Mouse (Mus musculus): ENCODE measurements around the gene 2310046K23Rik. TPM values are rescaled to one million over a fixed set of nuclear protein-coding genes. Genes with fewer than 3 reads are reported as not detected.
"Not testable (repeated sequence)": the region's sequence is repeated elsewhere in the genome, so short reads cannot be mapped to it uniquely, and the experiment has no call there.

The 2310046K23Rik gene
- total and polyA plus RNA-seq, 2 experiments from 2014 or later = not detected

GRCm38 (mm10) chr3:92568752-92569151 lies 34.4 kb upstream of the 2310046K23Rik start:
- Histone ChIP-seq H3K4me3 (ENCODE audit: low read depth, low read length) (no peak overlapping the region), H3K4me1 (ENCODE audit: insufficient read depth) (no peaks in the 10 kb centered on the region)
- WGBS = 92% methylated on average over 2 of the region's 2 CpGs

GRCm38 (mm10) chr3:92565418-92565817 lies 31.1 kb upstream of the 2310046K23Rik start:
- Histone ChIP-seq H3K9ac (no peak overlapping the region), H3K4me3 (ENCODE audit: low read depth, low read length) (no peak overlapping the region), H3K27me3 (ENCODE audit: insufficient read depth, low read length) (no peaks in the 10 kb centered on the region), H3K36me3 (ENCODE audit: insufficient read depth) (no peaks in the 10 kb centered on the region), H3K9me3 (ENCODE audit: low read length) (no peaks in the 10 kb centered on the region), H3K4me1 (ENCODE audit: insufficient read depth) (no peaks in the 10 kb centered on the region), H3K27ac (ENCODE audit: low read depth, low read length) (no peak overlapping the region), H3K4me2 (ENCODE audit: low read depth) (no peak overlapping the region)
- peak; percentile 24; the same call in 1 of the 2 replicates for TF ChIP-seq CTCF (IDR thresholded peaks at IDR 0.05; ENCODE audit: low read depth)
- ATAC-seq (no peak), DNase-seq (peak; percentile 18)

More at GRCm38 (mm10) chr3:92568752-92569151, 34.4 kb upstream of the 2310046K23Rik start:
- H3K36me3 ChIP-seq (ENCODE audit: insufficient read depth) = no peaks in the 10 kb centered on the region
- H3K9me3 ChIP-seq (ENCODE audit: low read length) = no peaks in the 10 kb centered on the region
- no peak overlapping the region for H3K9ac ChIP-seq
- H3K27me3 ChIP-seq (ENCODE audit: insufficient read depth, low read length) = no peaks in the 10 kb centered on the region
- TF ChIP-seq CTCF (IDR thresholded peaks at IDR 0.05; ENCODE audit: low read depth) = no peak
- no peak for ATAC-seq
- no peak overlapping the region for H3K27ac ChIP-seq (ENCODE audit: low read depth, low read length)
- H3K4me2 ChIP-seq (ENCODE audit: low read depth) = no peak overlapping the region
- no peak for DNase-seq

DNA sequence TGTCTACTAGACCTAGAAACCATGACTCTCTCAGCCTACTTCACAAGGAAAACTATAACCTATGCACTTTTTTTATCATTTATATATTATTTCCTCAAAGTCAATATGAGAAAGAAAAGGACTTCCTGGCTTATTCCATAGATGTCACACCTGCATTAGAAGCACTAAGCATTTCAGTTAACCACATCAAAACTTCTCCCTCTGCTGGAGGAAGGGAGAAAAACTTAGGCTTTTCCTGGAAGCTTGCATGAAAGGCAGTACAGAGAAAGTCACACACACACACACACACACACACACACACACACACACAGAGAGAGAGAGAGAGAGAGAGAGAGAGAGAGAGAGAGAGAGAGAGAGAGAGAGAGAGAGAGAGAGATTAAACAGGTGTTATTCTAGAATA lies 22.0 kb downstream of the 2310046K23Rik start:
- no peaks in the 10 kb centered on the region for H3K4me1 ChIP-seq (ENCODE audit: insufficient read depth)
- DNase-seq (no peak), ATAC-seq (no peak)

GRCm38 (mm10) chr3:92510786-92511185 lies 23.5 kb downstream of the 2310046K23Rik start:
- Histone ChIP-seq H3K36me3 (ENCODE audit: insufficient read depth) (no peaks in the 10 kb centered on the region), H3K27me3 (ENCODE audit: insufficient read depth, low read length) (no peaks in the 10 kb centered on the region), H3K9ac (no peak overlapping the region), H3K4me2 (ENCODE audit: low read depth) (no peak overlapping the region), H3K4me3 (ENCODE audit: low read depth, low read length) (no peak overlapping the region), H3K27ac (ENCODE audit: low read depth, low read length) (no peak overlapping the region), H3K9me3 (ENCODE audit: low read length) (no peaks in the 10 kb centered on the region), H3K4me1 (ENCODE audit: insufficient read depth) (no peaks in the 10 kb centered on the region)
- ATAC-seq (peak; percentile 42; the same call in 1 of the 2 replicates), DNase-seq (no peak)
- TF ChIP-seq CTCF (IDR thresholded peaks at IDR 0.05; ENCODE audit: low read depth) = peak; percentile 52

More for the DNA sequence above, 22.0 kb downstream of the 2310046K23Rik start:
- no peaks in the 10 kb centered on the region for H3K36me3 ChIP-seq (ENCODE audit: insufficient read depth)
- no peak overlapping the region for H3K27ac ChIP-seq (ENCODE audit: low read depth, low read length)
- TF ChIP-seq CTCF (IDR thresholded peaks at IDR 0.05; ENCODE audit: low read depth) = peak; percentile 44
- H3K4me2 ChIP-seq (ENCODE audit: low read depth) = no peak overlapping the region
- H3K27me3 ChIP-seq (ENCODE audit: insufficient read depth, low read length) = no peaks in the 10 kb centered on the region
- H3K4me3 ChIP-seq (ENCODE audit: low read depth, low read length) = no peak overlapping the region
- H3K9me3 ChIP-seq (ENCODE audit: low read length) = no peaks in the 10 kb centered on the region
- H3K9ac ChIP-seq = no peak overlapping the region

DNA sequence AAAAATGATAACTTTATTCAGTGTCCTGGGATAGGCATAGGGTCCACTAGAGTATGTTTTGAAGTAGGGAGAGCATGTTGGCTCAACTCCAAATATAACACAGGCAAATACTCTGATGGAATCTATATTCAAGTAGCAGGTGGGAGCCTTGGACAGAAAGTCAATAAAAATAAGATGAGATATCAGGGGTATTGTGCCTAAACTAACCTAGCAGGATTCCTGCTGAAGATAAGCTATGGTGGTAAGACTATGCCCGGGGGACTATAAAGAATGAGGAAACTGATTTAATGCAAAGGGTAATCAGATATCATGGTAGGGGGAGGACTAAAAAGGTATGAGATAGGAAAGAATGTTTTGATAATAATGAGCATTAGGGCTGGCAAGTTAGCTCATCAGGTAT lies 26.1 kb downstream of the 2310046K23Rik start:
- ATAC-seq (no peak), DNase-seq (no peak)
- WGBS = 97% methylated on average over 1 of the region's 1 CpGs

GRCm38 (mm10) chr3:92503528-92503927 lies 30.8 kb downstream of the 2310046K23Rik start:
- no peak overlapping the region for H3K9ac ChIP-seq
- H3K36me3 ChIP-seq (ENCODE audit: insufficient read depth) = no peaks in the 10 kb centered on the region
- H3K27me3 ChIP-seq (ENCODE audit: insufficient read depth, low read length) = no peaks in the 10 kb centered on the region
- no peak for TF ChIP-seq CTCF (IDR thresholded peaks at IDR 0.05; ENCODE audit: low read depth)
- H3K4me2 ChIP-seq (ENCODE audit: low read depth) = no peak overlapping the region
- DNase-seq (no peak), ATAC-seq (no peak)
- H3K9me3 ChIP-seq (ENCODE audit: low read length) = no peaks in the 10 kb centered on the region
- H3K4me1 ChIP-seq (ENCODE audit: insufficient read depth) = no peaks in the 10 kb centered on the region
- no peak overlapping the region for H3K4me3 ChIP-seq (ENCODE audit: low read depth, low read length)
- H3K27ac ChIP-seq (ENCODE audit: low read depth, low read length) = no peak overlapping the region

More for the DNA sequence above, 26.1 kb downstream of the 2310046K23Rik start:
- TF ChIP-seq CTCF (IDR thresholded peaks at IDR 0.05; ENCODE audit: low read depth) = no peak
- no peaks in the 10 kb centered on the region for H3K36me3 ChIP-seq (ENCODE audit: insufficient read depth)
- H3K9me3 ChIP-seq (ENCODE audit: low read length) = no peaks in the 10 kb centered on the region
- H3K4me3 ChIP-seq (ENCODE audit: low read depth, low read length) = no peak overlapping the region
- no peak overlapping the region for H3K9ac ChIP-seq
- no peak overlapping the region for H3K27ac ChIP-seq (ENCODE audit: low read depth, low read length)
- H3K27me3 ChIP-seq (ENCODE audit: insufficient read depth, low read length) = no peaks in the 10 kb centered on the region
- H3K4me2 ChIP-seq (ENCODE audit: low read depth) = no peak overlapping the region
- no peaks in the 10 kb centered on the region for H3K4me1 ChIP-seq (ENCODE audit: insufficient read depth)

GRCm38 (mm10) chr3:92500393-92500792 lies 33.9 kb downstream of the 2310046K23Rik start, which contains the start of gene Sprr4:
Gene Sprr4 (minus strand): TSS chr3:92500493.
- Histone ChIP-seq H3K36me3 (ENCODE audit: insufficient read depth) (no peaks in the 10 kb centered on the region), H3K4me3 (ENCODE audit: low read depth, low read length) (no peak within 1 kb of the TSS), H3K9me3 (ENCODE audit: low read length) (no peaks in the 10 kb centered on the region), H3K4me2 (ENCODE audit: low read depth) (no peak within 1 kb of the TSS), H3K9ac (no peak within 1 kb of the TSS), H3K27ac (ENCODE audit: low read depth, low read length) (no peak within 1 kb of the TSS), H3K4me1 (ENCODE audit: insufficient read depth) (no peaks in the 10 kb centered on the region), H3K27me3 (ENCODE audit: insufficient read depth, low read length) (no peaks in the 10 kb centered on the region)
- ATAC-seq = no peak
- DNase-seq = no peak
- 87% methylated on average over 1 of the region's 1 CpGs for WGBS
- TF ChIP-seq CTCF (IDR thresholded peaks at IDR 0.05; ENCODE audit: low read depth) = no peak

GRCm38 (mm10) chr3:92490262-92490661 lies 44.0 kb downstream of the 2310046K23Rik start:
- not testable (repeated sequence) for H3K27me3 ChIP-seq (ENCODE audit: insufficient read depth, low read length); H3K36me3 ChIP-seq (ENCODE audit: insufficient read depth); H3K4me3 ChIP-seq (ENCODE audit: low read depth, low read length); H3K9me3 ChIP-seq (ENCODE audit: low read length); H3K27ac ChIP-seq (ENCODE audit: low read depth, low read length); H3K4me2 ChIP-seq (ENCODE audit: low read depth); H3K9ac ChIP-seq; DNase-seq; ATAC-seq; H3K4me1 ChIP-seq (ENCODE audit: insufficient read depth)
